Mouse (Mus musculus) thymus, adult 18-20 months (tissue): ENCODE data around the gene Gm10666.
"Not testable (repeated sequence)": the region's sequence is repeated elsewhere in the genome, so short reads cannot be mapped to it uniquely, and the experiment has no call there.

Experiments
- DNase-seq, 2 experiments: peaks; one replicate each; pipeline ENCODE4 v3.0.0; 2022; ENCODE audit warnings: mixed read lengths in 2 of 2

Gene Gm10666

GRCm38 (mm10) chr7:22134641-22135040 is at the start of gene Gm10666:
TSS of gene Gm10666 (minus strand) at chr7:22134741.
- not testable (repeated sequence) for DNase-seq

- DNase-seq = not testable (repeated sequence)
Observed at GRCm38 (mm10) chr7:22163935-22164334, 29.4 kb upstream of the Gm10666 start, which contains the start of gene Vmn1r142. TSS of gene Vmn1r142 (minus strand) at chr7:22164035.

- DNase-seq = not testable (repeated sequence)
Observed at GRCm38 (mm10) chr7:22118145-22118544, 16.4 kb downstream of the Gm10666 start, which contains the start of gene Gm16451. TSS of gene Gm16451 (minus strand) at chr7:22118245.
